Mouse (Mus musculus): ENCODE measurements around the gene Cd300lf. TPM values are rescaled to one million over a fixed set of nuclear protein-coding genes. Genes with fewer than 3 reads are reported as not detected.

Cd300lf gene
- polyA plus RNA-seq, 1 experiment from 2014 or later, result 0.21 TPM

- no peaks in the 10 kb centered on the region for H3K9me3 ChIP-seq (replicated peaks)
- 87% methylated on average over 8 of the region's 8 CpGs for WGBS
- H3K36me3 ChIP-seq, result no peaks in the 10 kb centered on the region
- H3K27me3 ChIP-seq (ENCODE audit: low read depth, poor library complexity, severe bottlenecking), result peaks cover 48% of the 10 kb centered on the region
- DNase-seq (ENCODE audit: low spot score), result no peak
- no peak overlapping the region for H3K4me3 ChIP-seq
- no peak overlapping the region; the same call in 1 of the 2 replicates for H3K27ac ChIP-seq (replicated peaks)
- H3K4me1 ChIP-seq, result peaks cover 55% of the 10 kb centered on the region
These were observed 33.9 kb upstream of the Cd300lf start for GRCm38 (mm10) chr11:115167631-115168249.

DNA sequence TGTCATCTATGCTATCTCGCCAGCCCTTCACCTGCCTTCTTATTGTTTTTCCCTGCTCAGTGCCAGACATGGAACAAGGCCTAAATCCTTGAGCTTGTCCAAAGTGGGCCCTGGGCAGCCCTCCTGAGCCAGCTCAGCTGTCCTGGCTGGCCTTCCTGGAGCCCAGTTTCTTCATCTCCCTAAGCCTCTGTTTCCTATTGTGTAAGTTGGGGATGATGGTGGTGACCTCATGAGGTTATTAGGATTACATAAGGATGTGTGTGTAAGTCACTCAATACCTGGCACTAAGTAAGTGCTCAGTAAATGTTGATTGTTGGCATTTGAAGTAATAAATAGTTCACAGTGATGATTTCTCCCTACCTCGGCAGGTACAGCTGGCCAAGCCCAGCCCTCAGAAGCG, 33.0 kb upstream of the Cd300lf start:
- no peak for DNase-seq (ENCODE audit: low spot score)
- WGBS, result 90% methylated on average over 3 of the region's 3 CpGs
- Histone ChIP-seq H3K27ac (replicated peaks) (no peak overlapping the region), H3K4me1 (peaks cover 55% of the 10 kb centered on the region), H3K36me3 (no peaks in the 10 kb centered on the region), H3K4me3 (no peak overlapping the region), H3K27me3 (ENCODE audit: low read depth, poor library complexity, severe bottlenecking) (peaks cover 47% of the 10 kb centered on the region), H3K9me3 (replicated peaks) (no peaks in the 10 kb centered on the region)

GRCm38 (mm10) chr11:115164976-115165374, 31.2 kb upstream of the Cd300lf start:
- H3K4me1 ChIP-seq, result peaks cover 49% of the 10 kb centered on the region
- under 1% methylated on average over 9 of the region's 9 CpGs for WGBS
- H3K4me3 ChIP-seq, result peak overlapping the region; percentile 69
- no peak for DNase-seq (ENCODE audit: low spot score)
- no peaks in the 10 kb centered on the region for H3K36me3 ChIP-seq
- H3K9me3 ChIP-seq (replicated peaks), result no peaks in the 10 kb centered on the region
- peaks cover 55% of the 10 kb centered on the region for H3K27me3 ChIP-seq (ENCODE audit: low read depth, poor library complexity, severe bottlenecking)
- H3K27ac ChIP-seq (replicated peaks), result peak overlapping the region; percentile 33; the same call in 1 of the 2 replicates

GRCm38 (mm10) chr11:115164341-115164975, 30.7 kb upstream of the Cd300lf start:
- Histone ChIP-seq H3K4me1 (peaks cover 49% of the 10 kb centered on the region), H3K27me3 (ENCODE audit: low read depth, poor library complexity, severe bottlenecking) (peaks cover 61% of the 10 kb centered on the region), H3K4me3 (peak overlapping the region; percentile 69), H3K9me3 (replicated peaks) (no peaks in the 10 kb centered on the region), H3K27ac (replicated peaks) (peak overlapping the region; percentile 84; the same call in 1 of the 2 replicates), H3K36me3 (no peaks in the 10 kb centered on the region)
- no peak for DNase-seq (ENCODE audit: low spot score)
- WGBS, result 0% methylated on average over 14 of the region's 14 CpGs

GRCm38 (mm10) chr11:115163568-115164150, 29.9 kb upstream of the Cd300lf start:
- Histone ChIP-seq H3K27ac (replicated peaks) (peak overlapping the region; percentile 84), H3K27me3 (ENCODE audit: low read depth, poor library complexity, severe bottlenecking) (peaks cover 62% of the 10 kb centered on the region)
- peak; percentile 78 for DNase-seq (ENCODE audit: low spot score)

GRCm38 (mm10) chr11:115162832-115163480, 29.2 kb upstream of the Cd300lf start, which contains the start of gene Slc9a3r1:
Gene Slc9a3r1 (plus strand): TSS chr11:115163341.
- under 1% methylated on average over 47 of the region's 47 CpGs for WGBS
- peak; percentile 98 for DNase-seq (ENCODE audit: low spot score)
- Histone ChIP-seq H3K9me3 (replicated peaks) (no peaks in the 10 kb centered on the region), H3K27ac (replicated peaks) (peak within 1 kb of the TSS; percentile 84), H3K36me3 (no peaks in the 10 kb centered on the region), H3K4me1 (peaks cover 55% of the 10 kb centered on the region), H3K27me3 (ENCODE audit: low read depth, poor library complexity, severe bottlenecking) (peaks cover 69% of the 10 kb centered on the region), H3K4me3 (peak within 1 kb of the TSS; percentile 69)

More at GRCm38 (mm10) chr11:115163568-115164150, 29.9 kb upstream of the Cd300lf start:
- under 1% methylated on average over 47 of the region's 47 CpGs for WGBS
- Histone ChIP-seq H3K36me3 (no peaks in the 10 kb centered on the region), H3K4me3 (peak overlapping the region; percentile 69), H3K9me3 (replicated peaks) (no peaks in the 10 kb centered on the region), H3K4me1 (peaks cover 49% of the 10 kb centered on the region)

DNA sequence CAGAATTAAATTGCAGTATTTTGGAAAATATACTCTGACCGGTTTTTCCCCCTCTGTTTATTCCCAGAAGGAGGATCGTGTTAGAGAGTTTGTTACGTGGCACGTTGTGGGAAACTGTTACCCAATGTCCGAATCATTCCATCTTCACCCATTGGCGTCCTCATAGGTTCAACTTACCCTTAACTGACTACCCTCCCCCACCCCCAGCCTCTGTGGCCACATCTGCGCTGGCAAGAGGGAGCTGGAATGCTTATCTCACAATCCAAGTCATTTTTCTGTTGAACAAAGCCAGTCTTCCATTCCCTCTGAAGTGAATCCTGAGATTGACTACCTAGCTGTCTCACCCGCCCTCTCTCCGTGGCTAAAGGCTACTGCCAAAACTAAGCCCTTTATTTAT, 28.4 kb upstream of the Cd300lf start:
- peak overlapping the region; percentile 69 for H3K4me3 ChIP-seq
- DNase-seq (ENCODE audit: low spot score), result no peak
- H3K27me3 ChIP-seq (ENCODE audit: low read depth, poor library complexity, severe bottlenecking), result peaks cover 77% of the 10 kb centered on the region
- H3K27ac ChIP-seq (replicated peaks), result peak overlapping the region; percentile 84
- H3K9me3 ChIP-seq (replicated peaks), result no peaks in the 10 kb centered on the region
- no peaks in the 10 kb centered on the region for H3K36me3 ChIP-seq
- WGBS, result 26% methylated on average over 9 of the region's 9 CpGs
- peaks cover 60% of the 10 kb centered on the region for H3K4me1 ChIP-seq

DNA sequence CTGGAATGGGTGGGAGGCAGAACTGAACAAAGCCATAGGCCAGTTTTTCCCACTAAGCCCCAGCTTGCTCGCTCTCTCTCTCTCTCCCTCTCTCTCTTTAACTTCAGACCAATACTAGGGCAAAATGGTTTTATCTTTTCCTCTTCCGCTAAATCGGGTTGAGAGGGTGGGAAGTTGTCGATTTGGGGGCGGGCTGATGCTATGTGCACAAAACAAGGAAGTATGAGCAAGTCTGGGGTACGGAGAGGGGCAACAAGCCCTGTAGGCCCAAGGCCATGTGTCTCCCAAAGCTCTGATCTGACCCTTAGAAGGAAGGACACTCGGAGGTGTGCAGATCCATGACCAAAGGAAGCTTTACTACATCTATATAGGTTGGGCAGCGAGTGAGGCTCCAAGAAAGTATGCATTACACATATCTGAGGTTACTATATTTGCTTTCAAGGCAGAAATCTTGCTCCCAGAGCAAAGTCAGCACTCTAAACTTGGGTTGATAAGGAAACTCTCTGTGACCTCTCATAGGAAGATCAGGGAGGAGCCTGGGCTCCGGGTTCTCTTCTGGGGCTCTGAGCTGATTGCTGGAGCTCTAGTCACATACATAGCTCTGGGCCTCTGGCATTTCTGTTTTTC, 27.9 kb upstream of the Cd300lf start:
- Histone ChIP-seq H3K4me1 (peaks cover 60% of the 10 kb centered on the region), H3K36me3 (no peaks in the 10 kb centered on the region), H3K9me3 (replicated peaks) (no peaks in the 10 kb centered on the region), H3K27me3 (ENCODE audit: low read depth, poor library complexity, severe bottlenecking) (peaks cover 81% of the 10 kb centered on the region), H3K4me3 (peak overlapping the region; percentile 69; the same call in 1 of the 2 replicates), H3K27ac (replicated peaks) (no peak overlapping the region)
- 66% methylated on average over 9 of the region's 9 CpGs for WGBS
- no peak for DNase-seq (ENCODE audit: low spot score)

DNA sequence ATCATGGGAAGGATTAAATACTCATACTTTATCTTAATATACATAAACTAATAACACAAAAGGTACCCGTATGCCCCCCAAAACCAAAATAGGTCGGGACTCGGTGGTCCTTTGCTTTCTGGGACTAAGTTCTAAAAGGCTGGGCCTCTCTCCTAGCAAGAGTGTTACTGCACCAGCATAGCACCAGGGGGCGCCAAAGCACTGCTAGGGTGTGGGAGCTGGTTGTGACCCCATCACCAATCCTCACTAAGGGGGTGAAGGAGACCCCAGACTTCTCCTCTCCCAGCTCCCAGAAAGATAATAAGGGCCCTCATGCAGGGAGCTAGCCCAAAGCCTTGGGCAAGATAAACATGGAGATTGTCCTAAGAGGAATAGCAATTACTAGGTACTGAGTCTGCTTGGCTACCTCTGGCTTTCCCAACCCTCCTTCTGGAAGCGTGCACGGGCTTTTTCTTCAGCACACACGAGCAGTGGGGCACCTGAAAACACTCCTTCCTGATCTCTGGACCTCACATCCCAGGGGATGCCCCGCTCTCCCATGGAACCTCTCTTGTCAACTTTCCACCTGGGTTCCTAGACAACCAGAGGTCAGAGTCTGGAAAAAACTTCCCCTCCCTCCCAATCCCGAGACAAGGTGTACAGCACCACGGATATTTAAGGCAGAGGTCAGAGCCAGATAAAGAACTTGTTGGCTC, 27.2 kb upstream of the Cd300lf start:
- H3K9me3 ChIP-seq (replicated peaks), result no peaks in the 10 kb centered on the region
- peak; percentile 76 for DNase-seq (ENCODE audit: low spot score)
- no peaks in the 10 kb centered on the region for H3K36me3 ChIP-seq
- H3K27ac ChIP-seq (replicated peaks), result no peak overlapping the region
- H3K27me3 ChIP-seq (ENCODE audit: low read depth, poor library complexity, severe bottlenecking), result peaks cover 81% of the 10 kb centered on the region
- no peak overlapping the region for H3K4me3 ChIP-seq
- whole genome bisulfite sequencing, result 30% methylated on average over 10 of the region's 10 CpGs
- peaks cover 58% of the 10 kb centered on the region for H3K4me1 ChIP-seq

- peaks cover 54% of the 10 kb centered on the region for H3K4me1 ChIP-seq
- peak; percentile 58 for DNase-seq (ENCODE audit: low spot score)
- peaks cover 81% of the 10 kb centered on the region for H3K27me3 ChIP-seq (ENCODE audit: low read depth, poor library complexity, severe bottlenecking)
These were observed 26.4 kb upstream of the Cd300lf start for GRCm38 (mm10) chr11:115160016-115160797.

GRCm38 (mm10) chr11:115157933-115158719, 24.3 kb upstream of the Cd300lf start:
- Histone ChIP-seq H3K9me3 (replicated peaks) (no peaks in the 10 kb centered on the region), H3K36me3 (no peaks in the 10 kb centered on the region), H3K27ac (replicated peaks) (peak overlapping the region; percentile 59), H3K27me3 (ENCODE audit: low read depth, poor library complexity, severe bottlenecking) (peaks cover 89% of the 10 kb centered on the region), H3K4me3 (no peak overlapping the region), H3K4me1 (peaks cover 53% of the 10 kb centered on the region)
- DNase-seq (ENCODE audit: low spot score), result peak; percentile 11
- 43% methylated on average over 12 of the region's 12 CpGs for WGBS

More at GRCm38 (mm10) chr11:115160016-115160797, 26.4 kb upstream of the Cd300lf start:
- Histone ChIP-seq H3K36me3 (no peaks in the 10 kb centered on the region), H3K9me3 (replicated peaks) (no peaks in the 10 kb centered on the region), H3K27ac (replicated peaks) (no peak overlapping the region), H3K4me3 (no peak overlapping the region)
- 49% methylated on average over 11 of the region's 11 CpGs for WGBS

Measured in midbrain, embryonic 10.5 days (tissue).